Mouse (Mus musculus) lung, postnatal 0 days (tissue): Measurements from ENCODE around the gene Nr3c2.

ENCODE experiments used
- CTCF ChIP-seq: IDR thresholded peaks from 2 replicates; pipeline ENCODE4 v1.5.1; 2016; ENCODE audit warnings: antibody characterized with exemption, mild to moderate bottlenecking
- EP300 ChIP-seq: IDR thresholded peaks from 2 replicates; pipeline ENCODE4 v1.6.1; 2016; ENCODE audit warnings: antibody characterized with exemption, mild to moderate bottlenecking, control low read depth

- TF ChIP-seq CTCF: no peak
- TF ChIP-seq EP300: no peak
Observed at GRCm38 (mm10) chr8:76897050-76897449, 2.2 kb upstream of the Nr3c2 start.
